Mouse (Mus musculus) bone marrow macrophage, adult 2 months (primary cell): ENCODE measurements around the gene Ttc16.

Experiments
- CTCF ChIP-seq: IDR thresholded peaks from 2 replicates; pipeline ENCODE4 v1.5.1; 2012; ENCODE audit warnings: low read depth, mild to moderate bottlenecking, low read length, moderate library complexity
- POLR2A ChIP-seq: IDR thresholded peaks from 2 replicates; pipeline ENCODE4 v1.6.1; 2012; ENCODE audit warnings: mild to moderate bottlenecking, low read depth, low read length, borderline replicate concordance

GRCm38 (mm10) chr2:32767241-32767640, 8.2 kb downstream of the Ttc16 start:
- TF ChIP-seq CTCF = no peak
- no peak for TF ChIP-seq POLR2A
